Mouse (Mus musculus): ENCODE data around the gene Gna12.

Gene Gna12

GRCm38 (mm10) chr5:140830314-140831063 is at the start of gene Gna12:
Gene Gna12, minus strand, starts transcription at chr5:140830431.
- DNase-seq (ENCODE audit: low spot score in 2 of 2): peak; percentile 98

GRCm38 (mm10) chr5:140878644-140879043 is 48.4 kb upstream of the Gna12 start:
- no peak for DNase-seq (ENCODE audit: low spot score in 2 of 2)

- no peak for DNase-seq (ENCODE audit: low spot score in 2 of 2)
Measured at GRCm38 (mm10) chr5:140873736-140874307, 43.6 kb upstream of the Gna12 start.

GRCm38 (mm10) chr5:140873039-140873551 is 42.9 kb upstream of the Gna12 start:
- no peak for DNase-seq (ENCODE audit: low spot score in 2 of 2)

GRCm38 (mm10) chr5:140872532-140873038 is 42.4 kb upstream of the Gna12 start:
- no peak for DNase-seq (ENCODE audit: low spot score in 2 of 2)

GRCm38 (mm10) chr5:140871241-140871640 is 41.0 kb upstream of the Gna12 start:
- DNase-seq (ENCODE audit: low spot score in 2 of 2): no peak

- DNase-seq (ENCODE audit: low spot score in 2 of 2): peak in 1 of 2 experiments; percentile 58
Measured at GRCm38 (mm10) chr5:140869034-140869433, 38.8 kb upstream of the Gna12 start.

GRCm38 (mm10) chr5:140859730-140860129 is 29.5 kb upstream of the Gna12 start:
- DNase-seq (ENCODE audit: low spot score in 2 of 2): no peak

- no peak for DNase-seq (ENCODE audit: low spot score in 2 of 2)
Measured at GRCm38 (mm10) chr5:140858335-140858734, 28.1 kb upstream of the Gna12 start.

GRCm38 (mm10) chr5:140857432-140858154 is 27.4 kb upstream of the Gna12 start:
- DNase-seq (ENCODE audit: low spot score in 2 of 2): no peak

GRCm38 (mm10) chr5:140855909-140856530 is 25.8 kb upstream of the Gna12 start:
- DNase-seq (ENCODE audit: low spot score in 2 of 2): no peak

- no peak for DNase-seq (ENCODE audit: low spot score in 2 of 2)
Measured at GRCm38 (mm10) chr5:140854700-140855099, 24.5 kb upstream of the Gna12 start.

GRCm38 (mm10) chr5:140853723-140854122 is 23.5 kb upstream of the Gna12 start:
- no peak for DNase-seq (ENCODE audit: low spot score in 2 of 2)

GRCm38 (mm10) chr5:140852435-140852996 is 22.3 kb upstream of the Gna12 start:
- DNase-seq (ENCODE audit: low spot score in 2 of 2): no peak

GRCm38 (mm10) chr5:140847300-140847729 is 17.1 kb upstream of the Gna12 start:
- peak in 1 of 2 experiments; percentile 33 for DNase-seq (ENCODE audit: low spot score in 2 of 2)

GRCm38 (mm10) chr5:140841942-140842341 is 11.7 kb upstream of the Gna12 start:
- DNase-seq (ENCODE audit: low spot score in 2 of 2): no peak

- DNase-seq (ENCODE audit: low spot score in 2 of 2): no peak
Measured at GRCm38 (mm10) chr5:140831064-140831431, 817 bp upstream of the Gna12 start.

GRCm38 (mm10) chr5:140829911-140830294 is 328 bp downstream of the Gna12 start:
- peak; percentile 37 to 39 for DNase-seq (ENCODE audit: low spot score in 2 of 2)

- no peak for DNase-seq (ENCODE audit: low spot score in 2 of 2)
Measured at GRCm38 (mm10) chr5:140829081-140829910, 935 bp downstream of the Gna12 start.

GRCm38 (mm10) chr5:140828363-140828762 is 1.9 kb downstream of the Gna12 start:
- no peak for DNase-seq (ENCODE audit: low spot score in 2 of 2)

- DNase-seq (ENCODE audit: low spot score in 2 of 2): no peak
Measured at GRCm38 (mm10) chr5:140827896-140828295, 2.3 kb downstream of the Gna12 start.
